Mouse (Mus musculus): ENCODE results near the gene Mia2.

GRCm38 (mm10) chr12:59125426-59125825 lies 29.8 kb downstream of the Mia2 start:
- no peak for TF ChIP-seq CTCF (IDR thresholded peaks at IDR 0.05; ENCODE audit: low read depth, low read length)
- TF ChIP-seq POLR2A (IDR thresholded peaks at IDR 0.05; ENCODE audit: insufficient read depth, low read length), result no peak

Measured in ES-Bruce4 (cell line).